Mouse (Mus musculus) spleen, adult 2 months (tissue): ENCODE measurements around the gene D930007J09Rik. TPM values are rescaled to one million over a fixed set of nuclear protein-coding genes. Genes with fewer than 3 reads are reported as not detected.

Experiments used
- DNase-seq, 2 experiments: peaks; one replicate each; pipeline versions ENCODE4 v3.0.0 to v3.0.0-alpha.2; 2012 to 2021; ENCODE audit warnings: low spot score in 2 of 2, low read depth in 1 of 2
- H3K27ac ChIP-seq: fragments of 200-500 bp; 2 replicates; pipeline ENCODE4 v1.5.1; 2012; ENCODE audit warnings: low read length, inconsistent platforms; ENCODE audit not compliant: insufficient read depth
- H3K27me3 ChIP-seq: fragments of 200-500 bp; 2 replicates; pipeline ENCODE4 v1.6.1; 2012; ENCODE audit warnings: mild to moderate bottlenecking, moderate library complexity, low read length, inconsistent platforms; ENCODE audit not compliant: control insufficient read depth, insufficient read depth
- H3K36me3 ChIP-seq: fragments of 200-500 bp; 2 replicates; pipeline ENCODE4 v1.6.1; 2012; ENCODE audit warnings: mild to moderate bottlenecking, low read length, inconsistent platforms; ENCODE audit not compliant: control insufficient read depth, insufficient read depth
- H3K4me1 ChIP-seq: fragments of 200-500 bp; 2 replicates; pipeline ENCODE4 v1.6.1; 2011; ENCODE audit warnings: inconsistent platforms; ENCODE audit not compliant: control insufficient read depth, insufficient read depth, insufficient read length
- H3K4me3 ChIP-seq: fragments of 200-500 bp; 2 replicates; pipeline ENCODE4 v1.5.1; 2011; ENCODE audit warnings: mild to moderate bottlenecking, inconsistent platforms; ENCODE audit not compliant: insufficient read depth, insufficient read length; ENCODE audit errors: extremely low read depth
- CTCF ChIP-seq: fragments of 200-500 bp; IDR thresholded peaks from 2 replicates; pipeline ENCODE4 v1.5.1; 2011; ENCODE audit warnings: mild to moderate bottlenecking, inconsistent platforms; ENCODE audit not compliant: insufficient read depth, insufficient read length, insufficient replicate concordance; ENCODE audit errors: extremely low read depth
- POLR2A ChIP-seq: fragments of 200-500 bp; IDR thresholded peaks from 2 replicates; pipeline ENCODE4 v1.6.1; 2011; ENCODE audit warnings: low read depth, low read length, inconsistent platforms
- WGBS: fragments of 180-500 bp; shearing (Covaris S2); methylation state at CpG from one replicate; pipeline ENCODE4 v1.1.7; 2018; 5-methylcytosine and 5-hydroxymethylcytosine counted together
- polyA plus RNA-seq: library from polyadenylated mRNA; depleted of rRNA; stranded (reverse); fragments of >200 nt; gene quantifications from 2 replicates; pipeline ENCODE4 v1.2.3, GENCODE M21; 2012

Gene D930007J09Rik
- polyA plus RNA-seq, 1 experiment, result not detected

GRCm38 (mm10) chr13:32846221-32846620 lies 43.6 kb upstream of the D930007J09Rik start:
- Histone ChIP-seq H3K27ac (no peak overlapping the region), H3K36me3 (peaks cover 26% of the 10 kb centered on the region), H3K4me3 (no peak overlapping the region), H3K4me1 (peaks cover 9% of the 10 kb centered on the region; the same call in 1 of the 2 replicates), H3K27me3 (no peaks in the 10 kb centered on the region)
- TF ChIP-seq POLR2A, result no peak
- TF ChIP-seq CTCF, result no peak
- DNase-seq, result no peak

- H3K4me1 ChIP-seq, result peaks cover 13% of the 10 kb centered on the region
- TF ChIP-seq POLR2A, result no peak
- TF ChIP-seq CTCF, result no peak
- H3K27ac ChIP-seq, result no peak overlapping the region
- peaks cover 14% of the 10 kb centered on the region for H3K36me3 ChIP-seq
- DNase-seq, result no peak
- no peak overlapping the region for H3K4me3 ChIP-seq
- 92% methylated on average over 3 of the region's 3 CpGs for WGBS
- no peaks in the 10 kb centered on the region for H3K27me3 ChIP-seq
These were observed 38.7 kb upstream of the D930007J09Rik start for GRCm38 (mm10) chr13:32841349-32841748.

GRCm38 (mm10) chr13:32839314-32839713 lies 36.7 kb upstream of the D930007J09Rik start:
- H3K27me3 ChIP-seq, result no peaks in the 10 kb centered on the region
- TF ChIP-seq CTCF (no peak), POLR2A (no peak)
- 6% methylated on average over 1 of the region's 1 CpGs for WGBS
- DNase-seq, result no peak
- peak overlapping the region; percentile 80; the same call in 1 of the 2 replicates for H3K27ac ChIP-seq
- H3K4me3 ChIP-seq, result no peak overlapping the region
- H3K4me1 ChIP-seq, result peaks cover 13% of the 10 kb centered on the region
- H3K36me3 ChIP-seq, result peaks cover 9% of the 10 kb centered on the region

- Histone ChIP-seq H3K27ac (no peak overlapping the region), H3K4me1 (peaks cover 20% of the 10 kb centered on the region), H3K27me3 (no peaks in the 10 kb centered on the region), H3K4me3 (no peak overlapping the region), H3K36me3 (no peaks in the 10 kb centered on the region)
- DNase-seq, result no peak
- WGBS, result 75% methylated on average over 5 of the region's 5 CpGs
- TF ChIP-seq CTCF, result no peak
- TF ChIP-seq POLR2A, result no peak
These were observed 31.9 kb upstream of the D930007J09Rik start for GRCm38 (mm10) chr13:32834513-32834912.

GRCm38 (mm10) chr13:32833237-32833636 lies 30.6 kb upstream of the D930007J09Rik start:
- no peak for DNase-seq
- no peaks in the 10 kb centered on the region for H3K27me3 ChIP-seq
- H3K27ac ChIP-seq, result peak overlapping the region; percentile 55; the same call in 1 of the 2 replicates
- 8% methylated on average over 6 of the region's 6 CpGs for WGBS
- H3K4me3 ChIP-seq, result no peak overlapping the region
- H3K4me1 ChIP-seq, result peaks cover 15% of the 10 kb centered on the region
- H3K36me3 ChIP-seq, result no peaks in the 10 kb centered on the region
- TF ChIP-seq CTCF, result no peak
- no peak for TF ChIP-seq POLR2A

- DNase-seq, result no peak
- Histone ChIP-seq H3K27me3 (no peaks in the 10 kb centered on the region), H3K36me3 (no peaks in the 10 kb centered on the region), H3K27ac (peak overlapping the region; percentile 79), H3K4me3 (no peak overlapping the region), H3K4me1 (peaks cover 12% of the 10 kb centered on the region)
- TF ChIP-seq CTCF (no peak), POLR2A (no peak)
- 40% methylated on average over 3 of the region's 3 CpGs for WGBS
These were observed 30.1 kb upstream of the D930007J09Rik start for GRCm38 (mm10) chr13:32832776-32833175.

GRCm38 (mm10) chr13:32831505-32832273 lies 29.0 kb upstream of the D930007J09Rik start:
- Histone ChIP-seq H3K36me3 (no peaks in the 10 kb centered on the region), H3K4me3 (no peak overlapping the region), H3K27me3 (no peaks in the 10 kb centered on the region), H3K4me1 (peaks cover 12% of the 10 kb centered on the region), H3K27ac (peak overlapping the region; percentile 79)
- 39% methylated on average over 3 of the region's 3 CpGs for WGBS
- no peak for TF ChIP-seq CTCF
- no peak for TF ChIP-seq POLR2A
- peak; percentile 82 to 84 for DNase-seq
